Mouse (Mus musculus): ENCODE data around the gene Olfr418.
"Not testable (repeated sequence)": the region's sequence is repeated elsewhere in the genome, so short reads cannot be mapped to it uniquely, and the experiment has no call there.

Gene Olfr418

DNA sequence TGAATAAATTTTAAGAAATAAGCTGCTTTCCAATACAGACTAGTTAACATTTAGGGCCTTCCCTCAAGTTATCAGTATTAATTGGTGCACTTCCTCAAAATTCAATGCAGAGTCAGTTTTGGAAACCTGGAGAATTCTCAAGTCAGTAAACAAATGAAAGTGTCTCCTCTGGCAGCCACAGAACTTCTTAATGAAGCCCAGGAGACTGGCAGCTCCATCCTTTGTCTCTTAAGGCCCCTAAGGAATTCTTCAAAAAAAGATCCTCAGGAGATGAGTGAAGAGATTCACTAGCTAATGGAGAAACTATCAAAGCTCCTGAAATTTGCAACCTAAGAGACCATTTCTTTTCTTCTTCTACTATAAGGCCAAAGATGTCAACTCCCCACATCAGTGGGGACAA lies at the start of gene Olfr418:
TSS of gene Olfr418 (plus strand) at position 301 of the 400 bp plus-strand sequence.
- DNase-seq = no peak

DNA sequence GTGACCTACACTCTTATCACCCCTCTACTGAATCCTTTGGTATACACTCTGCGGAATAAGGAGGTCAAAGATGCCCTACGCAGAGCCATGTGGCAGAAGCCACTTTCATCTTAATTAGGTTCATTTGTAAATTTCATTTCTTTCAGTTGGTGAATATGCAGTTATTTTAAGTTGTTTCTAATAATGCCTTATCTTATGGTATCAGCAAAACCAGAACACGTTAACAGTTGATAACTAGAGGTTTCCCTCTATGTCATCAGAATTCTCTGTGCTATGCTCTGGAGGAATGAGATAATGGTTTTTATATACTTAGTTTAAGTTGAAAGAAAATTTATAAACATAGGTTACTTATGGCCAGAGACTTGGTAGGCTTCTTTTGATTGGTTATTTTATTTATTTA lies 49.3 kb upstream of the Olfr418 start:
- no peak for DNase-seq

DNA sequence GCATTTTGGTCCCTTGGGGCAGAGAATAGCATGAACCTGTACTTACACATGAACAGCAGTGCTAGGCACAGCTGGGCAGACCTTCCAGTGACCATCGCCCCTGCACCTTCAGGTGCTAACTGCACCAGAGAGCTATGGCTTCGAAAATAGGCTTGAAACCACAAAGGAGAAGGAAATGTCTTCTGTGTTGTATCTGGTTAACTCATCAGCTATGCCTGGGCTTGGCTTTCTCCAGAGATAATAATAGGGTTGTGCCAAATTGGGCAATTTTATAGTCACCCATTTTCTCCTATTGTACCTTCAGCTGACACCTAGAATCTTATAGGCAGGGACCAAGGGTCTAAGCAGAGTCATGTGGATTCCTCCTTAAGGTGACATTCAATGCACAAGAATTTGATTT lies 38.7 kb upstream of the Olfr418 start, which contains the start of gene Fcer1a:
TSS of gene Fcer1a (minus strand) at position 134 of the 400 bp plus-strand sequence.
- DNase-seq = no peak

GRCm38 (mm10) chr1:173237004-173237403 lies 28.8 kb upstream of the Olfr418 start:
- DNase-seq = not testable (repeated sequence)

DNA sequence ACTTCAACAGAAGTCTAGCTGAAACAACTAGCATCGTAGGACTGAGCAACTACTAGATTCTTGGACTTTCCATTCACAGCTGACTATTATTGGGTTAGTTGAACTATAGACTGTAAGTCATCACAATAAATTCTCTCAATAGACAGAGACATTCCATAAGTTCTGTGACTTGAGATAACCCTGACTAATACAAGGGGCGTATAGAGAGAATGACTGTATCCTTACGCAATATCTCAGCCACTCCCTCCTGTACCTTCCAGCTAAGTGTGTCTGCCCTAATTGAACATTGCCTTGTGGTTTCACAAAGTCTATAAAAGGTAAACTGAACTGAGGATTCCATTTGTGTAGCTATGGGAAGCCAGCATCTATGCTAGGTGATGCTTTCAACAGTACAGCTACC lies 15.9 kb upstream of the Olfr418 start:
- DNase-seq = no peak

DNA sequence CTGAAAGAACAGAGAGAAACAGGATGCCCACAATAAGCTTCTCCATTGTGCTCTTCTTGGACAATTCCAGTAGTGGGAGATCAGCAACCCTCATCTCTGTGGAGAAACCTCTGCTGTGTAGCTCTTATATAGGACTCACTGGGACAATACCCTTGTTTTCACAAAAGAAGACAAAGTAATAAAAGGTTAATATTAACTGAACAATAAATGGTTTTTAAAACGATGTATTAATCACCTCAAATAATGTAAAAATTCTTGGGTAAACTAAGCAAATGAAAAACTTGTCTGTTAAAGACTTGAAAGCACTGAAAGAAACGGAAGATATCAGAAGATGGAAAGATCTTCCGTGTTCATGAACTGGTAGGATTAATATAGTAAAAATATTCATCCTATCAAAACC lies 11.9 kb downstream of the Olfr418 start, which contains the start of gene Mptx2:
TSS of gene Mptx2 (minus strand) at position 101 of the 400 bp plus-strand sequence.
- DNase-seq = no peak

DNA sequence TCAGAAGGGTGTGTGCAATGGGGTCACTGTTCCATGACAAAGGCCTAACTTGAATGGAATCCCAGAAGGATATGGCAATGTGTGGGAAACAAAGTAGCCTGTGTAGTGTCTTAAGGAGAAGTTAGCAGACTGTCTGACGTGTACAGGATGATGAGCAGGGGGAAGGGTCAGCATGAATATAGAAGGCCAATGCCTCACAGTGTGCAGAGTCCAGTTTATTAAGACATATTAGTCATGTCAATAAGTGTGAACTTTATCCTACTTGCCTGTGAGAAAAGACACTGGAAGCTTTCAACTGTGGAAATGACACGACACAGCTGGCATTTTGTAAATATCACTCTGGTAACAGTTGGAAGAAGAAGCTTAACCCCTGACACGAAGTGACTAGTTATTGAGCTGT lies 37.0 kb downstream of the Olfr418 start:
- not testable (repeated sequence) for DNase-seq

- DNase-seq = not testable (repeated sequence)
Measured at GRCm38 (mm10) chr1:173313535-173314050, 47.8 kb downstream of the Olfr418 start.

- DNase-seq = no peak
Measured at GRCm38 (mm10) chr1:173315725-173316124, 49.9 kb downstream of the Olfr418 start.

GRCm38 (mm10) chr1:173317925-173318477 lies 52.2 kb downstream of the Olfr418 start:
- DNase-seq = no peak

GRCm38 (mm10) chr1:173321593-173322248 lies 55.9 kb downstream of the Olfr418 start:
- no peak for DNase-seq

GRCm38 (mm10) chr1:173322249-173322627 lies 56.4 kb downstream of the Olfr418 start:
- no peak for DNase-seq

All from lung, postnatal 14 days (tissue).